Mouse (Mus musculus): ENCODE data around the gene Gm21976. TPM values are rescaled to one million over a fixed set of nuclear protein-coding genes. Genes with fewer than 3 reads are reported as not detected.
A peak's percentile ranks its signal among the peaks of the same experiment; 100 is the strongest.

Gene Gm21976
- total and polyA plus RNA-seq, 2 experiments from 2014 or later = not detected

- 92% methylated on average over 9 of the region's 9 CpGs for WGBS
- Histone ChIP-seq H3K4me3 (ENCODE audit: low read length) (no peak overlapping the region), H3K27ac (no peak overlapping the region), H3K4me1 (ENCODE audit: insufficient read depth, low read length) (no peaks in the 10 kb centered on the region), H3K36me3 (ENCODE audit: insufficient read depth, low read length) (peaks cover 51% of the 10 kb centered on the region), H3K27me3 (ENCODE audit: insufficient read depth, low read length) (no peaks in the 10 kb centered on the region), H3K4me2 (ENCODE audit: low read depth, low read length) (no peak overlapping the region), H3K9me3 (ENCODE audit: low read length) (no peaks in the 10 kb centered on the region), H3K9ac (replicated peaks; ENCODE audit: low read length) (no peak overlapping the region)
- no peak for DNase-seq (ENCODE audit: low spot score)
- no peak for TF ChIP-seq CTCF (IDR thresholded peaks at IDR 0.05; ENCODE audit: low read depth)
- no peak for ATAC-seq
These were observed 5.7 kb upstream of the Gm21976 start for GRCm38 (mm10) chr13:98274023-98274422.

GRCm38 (mm10) chr13:98275646-98276045 is 4.0 kb upstream of the Gm21976 start:
- 94% methylated on average over 4 of the region's 4 CpGs for WGBS
- Histone ChIP-seq H3K4me2 (ENCODE audit: low read depth, low read length) (no peak overlapping the region), H3K27ac (no peak overlapping the region), H3K4me3 (ENCODE audit: low read length) (no peak overlapping the region), H3K36me3 (ENCODE audit: insufficient read depth, low read length) (peaks cover 51% of the 10 kb centered on the region), H3K4me1 (ENCODE audit: insufficient read depth, low read length) (no peaks in the 10 kb centered on the region), H3K27me3 (ENCODE audit: insufficient read depth, low read length) (no peaks in the 10 kb centered on the region), H3K9me3 (ENCODE audit: low read length) (no peaks in the 10 kb centered on the region), H3K9ac (replicated peaks; ENCODE audit: low read length) (no peak overlapping the region)
- no peak for DNase-seq (ENCODE audit: low spot score)
- no peak for ATAC-seq
- TF ChIP-seq CTCF (IDR thresholded peaks at IDR 0.05; ENCODE audit: low read depth) = no peak

- Histone ChIP-seq H3K36me3 (ENCODE audit: insufficient read depth, low read length) (peaks cover 47% of the 10 kb centered on the region), H3K4me1 (ENCODE audit: insufficient read depth, low read length) (no peaks in the 10 kb centered on the region), H3K27me3 (ENCODE audit: insufficient read depth, low read length) (no peaks in the 10 kb centered on the region), H3K4me2 (ENCODE audit: low read depth, low read length) (no peak overlapping the region), H3K27ac (no peak overlapping the region), H3K9me3 (ENCODE audit: low read length) (no peaks in the 10 kb centered on the region), H3K9ac (replicated peaks; ENCODE audit: low read length) (no peak overlapping the region), H3K4me3 (ENCODE audit: low read length) (no peak overlapping the region)
- ATAC-seq (no peak), DNase-seq (ENCODE audit: low spot score) (no peak)
- TF ChIP-seq CTCF (IDR thresholded peaks at IDR 0.05; ENCODE audit: low read depth) = no peak
- 90% methylated on average over 7 of the region's 7 CpGs for WGBS
These were observed 3.4 kb upstream of the Gm21976 start for GRCm38 (mm10) chr13:98276253-98276652.

- 81% methylated on average over 2 of the region's 2 CpGs for WGBS
- TF ChIP-seq CTCF (IDR thresholded peaks at IDR 0.05; ENCODE audit: low read depth) = no peak; the same call in 1 of the 2 replicates
- H3K36me3 ChIP-seq (ENCODE audit: insufficient read depth, low read length) = peaks cover 35% of the 10 kb centered on the region
- H3K27me3 ChIP-seq (ENCODE audit: insufficient read depth, low read length) = no peaks in the 10 kb centered on the region
- H3K4me1 ChIP-seq (ENCODE audit: insufficient read depth, low read length) = no peaks in the 10 kb centered on the region
- ATAC-seq (no peak), DNase-seq (ENCODE audit: low spot score) (no peak)
- no peak overlapping the region for H3K9ac ChIP-seq (replicated peaks; ENCODE audit: low read length)
- H3K9me3 ChIP-seq (ENCODE audit: low read length) = no peaks in the 10 kb centered on the region
- no peak overlapping the region for H3K4me3 ChIP-seq (ENCODE audit: low read length)
- H3K4me2 ChIP-seq (ENCODE audit: low read depth, low read length) = no peak overlapping the region
- no peak overlapping the region for H3K27ac ChIP-seq
These were observed 2.2 kb upstream of the Gm21976 start for GRCm38 (mm10) chr13:98277501-98277900.

GRCm38 (mm10) chr13:98280990-98281650 is 1.4 kb downstream of the Gm21976 start:
- Histone ChIP-seq H3K9ac (replicated peaks; ENCODE audit: low read length) (no peak overlapping the region), H3K27ac (no peak overlapping the region), H3K27me3 (ENCODE audit: insufficient read depth, low read length) (no peaks in the 10 kb centered on the region), H3K36me3 (ENCODE audit: insufficient read depth, low read length) (0 out of 2 replicates have a peak, but pooled peaks cover 1% of the 10 kb centered on the region), H3K4me2 (ENCODE audit: low read depth, low read length) (no peak overlapping the region), H3K9me3 (ENCODE audit: low read length) (no peaks in the 10 kb centered on the region), H3K4me3 (ENCODE audit: low read length) (no peak overlapping the region), H3K4me1 (ENCODE audit: insufficient read depth, low read length) (no peaks in the 10 kb centered on the region)
- DNase-seq (ENCODE audit: low spot score) = no peak
- ATAC-seq = no peak
- WGBS = 80% methylated on average over 12 of the region's 12 CpGs
- TF ChIP-seq CTCF (IDR thresholded peaks at IDR 0.05; ENCODE audit: low read depth) = no peak

- no peaks in the 10 kb centered on the region for H3K27me3 ChIP-seq (ENCODE audit: insufficient read depth, low read length)
- H3K36me3 ChIP-seq (ENCODE audit: insufficient read depth, low read length) = no peaks in the 10 kb centered on the region
- TF ChIP-seq CTCF (IDR thresholded peaks at IDR 0.05; ENCODE audit: low read depth) = peak; percentile 9; the same call in 1 of the 2 replicates
- H3K9ac ChIP-seq (replicated peaks; ENCODE audit: low read length) = no peak overlapping the region
- DNase-seq (ENCODE audit: low spot score) (no peak), ATAC-seq (no peak)
- no peaks in the 10 kb centered on the region for H3K4me1 ChIP-seq (ENCODE audit: insufficient read depth, low read length)
- H3K27ac ChIP-seq = no peak overlapping the region
- no peak overlapping the region for H3K4me2 ChIP-seq (ENCODE audit: low read depth, low read length)
- no peak overlapping the region for H3K4me3 ChIP-seq (ENCODE audit: low read length)
- 40% methylated on average over 2 of the region's 2 CpGs for WGBS
- H3K9me3 ChIP-seq (ENCODE audit: low read length) = no peaks in the 10 kb centered on the region
These were observed 11.0 kb downstream of the Gm21976 start for GRCm38 (mm10) chr13:98290719-98291118.

- no peaks in the 10 kb centered on the region for H3K4me1 ChIP-seq (ENCODE audit: insufficient read depth, low read length)
- no peak for TF ChIP-seq CTCF (IDR thresholded peaks at IDR 0.05; ENCODE audit: low read depth)
These were observed 12.0 kb downstream of the Gm21976 start for GRCm38 (mm10) chr13:98291712-98292111.

More at GRCm38 (mm10) chr13:98291712-98292111, 12.0 kb downstream of the Gm21976 start:
- no peak overlapping the region for H3K4me2 ChIP-seq (ENCODE audit: low read depth, low read length)
- no peak for DNase-seq (ENCODE audit: low spot score)
- WGBS = 84% methylated on average over 8 of the region's 8 CpGs
- H3K27ac ChIP-seq = no peak overlapping the region
- H3K36me3 ChIP-seq (ENCODE audit: insufficient read depth, low read length) = no peaks in the 10 kb centered on the region
- no peak for ATAC-seq
- no peak overlapping the region for H3K4me3 ChIP-seq (ENCODE audit: low read length)
- no peaks in the 10 kb centered on the region for H3K9me3 ChIP-seq (ENCODE audit: low read length)
- no peak overlapping the region for H3K9ac ChIP-seq (replicated peaks; ENCODE audit: low read length)
- no peaks in the 10 kb centered on the region for H3K27me3 ChIP-seq (ENCODE audit: insufficient read depth, low read length)
